Mouse (Mus musculus) cerebellum, adult 2 months (tissue): Measurements from ENCODE around the gene Fkbp5. TPM values are rescaled to one million over a fixed set of nuclear protein-coding genes. Genes with fewer than 3 reads are reported as not detected.

Source experiments
- DNase-seq, 2 experiments: peaks; one replicate each; pipeline ENCODE4 v3.0.0; 2021
- H3K27ac ChIP-seq: fragments of 200-500 bp; 2 replicates; pipeline ENCODE4 v1.5.1; 2012; ENCODE audit warnings: low read length, control low read depth, inconsistent platforms; ENCODE audit not compliant: insufficient read depth
- H3K27me3 ChIP-seq: fragments of 200-500 bp; 2 replicates; pipeline ENCODE4 v1.6.1; 2012; ENCODE audit warnings: inconsistent platforms, mild to moderate bottlenecking, low read length, moderate library complexity; ENCODE audit not compliant: control insufficient read depth, insufficient read depth
- H3K4me1 ChIP-seq: fragments of 200-500 bp; 2 replicates; pipeline ENCODE4 v1.6.1; 2011; ENCODE audit warnings: low read length; ENCODE audit not compliant: control insufficient read depth, insufficient read depth
- H3K4me3 ChIP-seq: fragments of 200-500 bp; replicated peaks from 2 replicates; pipeline ENCODE3; 2011; ENCODE audit warnings: mild to moderate bottlenecking, low read depth, low read length, control low read depth; ENCODE audit not compliant: insufficient read depth
- CTCF ChIP-seq: fragments of 200-500 bp; IDR thresholded peaks from 2 replicates; pipeline ENCODE4 v1.5.1; 2011; ENCODE audit warnings: low read depth, mild to moderate bottlenecking, control low read depth, low read length, moderate library complexity, borderline replicate concordance; ENCODE audit not compliant: insufficient read depth
- POLR2A ChIP-seq: fragments of 200-500 bp; IDR thresholded peaks from 2 replicates; pipeline ENCODE4 v1.6.1; 2011; ENCODE audit warnings: low read length, control low read depth, borderline replicate concordance; ENCODE audit not compliant: insufficient read depth
- WGBS: fragments of 180-500 bp; shearing (Covaris S2); methylation state at CpG from one replicate; pipeline ENCODE4 v1.1.7; 2018; 5-methylcytosine and 5-hydroxymethylcytosine counted together
- polyA plus RNA-seq: library from polyadenylated mRNA; depleted of rRNA; stranded (reverse); fragments of >200 nt; gene quantifications from 2 replicates; pipeline ENCODE4 v1.2.3, GENCODE M21; 2012

Fkbp5 gene
- polyA plus RNA-seq, 1 experiment, result 8.6 TPM

DNA sequence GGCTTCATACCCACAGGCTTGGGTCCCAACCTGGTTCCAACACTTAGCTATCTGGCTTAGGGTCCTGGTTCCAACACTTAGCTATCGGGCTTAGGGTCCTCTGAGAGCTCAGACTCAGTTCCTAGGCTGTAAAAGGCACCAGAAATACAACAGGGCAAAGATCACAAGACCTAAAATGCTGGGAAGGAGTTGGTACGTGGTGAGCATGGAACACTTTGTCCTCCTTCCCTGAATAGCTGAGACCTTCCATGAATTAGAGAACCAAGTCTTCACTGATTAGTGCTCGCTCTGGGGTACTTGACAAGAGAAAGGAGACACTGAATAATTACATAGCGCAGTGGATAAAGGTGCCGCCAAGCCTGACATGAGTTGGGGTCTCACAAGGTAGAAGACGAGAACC, 4.6 kb upstream of the Fkbp5 start:
- peak overlapping the region; percentile 91 for H3K4me3 ChIP-seq
- H3K27ac ChIP-seq, result peak overlapping the region; percentile 15; the same call in 1 of the 2 replicates
- no peaks in the 10 kb centered on the region for H3K27me3 ChIP-seq
- 40% methylated on average over 6 of the region's 6 CpGs for WGBS
- TF ChIP-seq POLR2A, result no peak
- TF ChIP-seq CTCF, result no peak
- DNase-seq, result no peak
- H3K4me1 ChIP-seq, result peaks cover 3% of the 10 kb centered on the region; the same call in 1 of the 2 replicates

DNA sequence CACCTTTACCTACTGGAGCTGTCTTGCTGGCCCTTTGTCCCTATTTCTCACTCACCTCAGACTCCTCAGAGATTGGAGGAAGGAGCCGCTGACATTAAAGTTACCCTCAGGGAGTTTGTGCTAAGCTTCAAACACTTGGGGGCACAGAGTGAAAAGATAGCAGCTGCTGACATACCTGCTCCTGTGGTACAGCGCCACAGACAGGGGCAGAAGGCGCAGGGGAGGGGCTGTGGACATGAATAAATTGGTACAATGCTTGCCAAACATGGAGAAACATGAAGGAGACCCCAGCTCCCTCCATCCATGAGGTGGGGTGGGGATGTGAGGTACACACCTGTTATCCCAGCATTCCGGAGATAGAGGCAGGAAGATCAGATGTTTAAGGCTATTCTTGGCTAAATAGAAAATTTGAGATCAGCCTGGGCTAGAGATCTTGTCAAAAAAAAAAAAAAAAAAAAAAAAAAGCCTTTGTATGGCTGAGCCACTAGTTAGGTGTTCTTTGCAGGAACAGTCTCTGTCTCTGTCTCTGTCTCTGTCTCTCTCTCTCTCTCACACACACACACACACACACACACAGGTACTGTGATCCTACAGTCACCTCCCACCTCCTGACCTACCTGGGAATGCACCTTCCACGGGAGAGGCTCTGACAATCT, 3.9 kb upstream of the Fkbp5 start:
- TF ChIP-seq POLR2A, result no peak
- 75% methylated on average over 5 of the region's 5 CpGs for WGBS
- Histone ChIP-seq H3K27ac (no peak overlapping the region), H3K4me1 (peaks cover 3% of the 10 kb centered on the region; the same call in 1 of the 2 replicates), H3K4me3 (no peak overlapping the region), H3K27me3 (no peaks in the 10 kb centered on the region)
- DNase-seq, result no peak

GRCm38 (mm10) chr17:28520561-28520960, 3.2 kb upstream of the Fkbp5 start:
- TF ChIP-seq POLR2A (no peak), CTCF (no peak)
- peaks cover 3% of the 10 kb centered on the region; the same call in 1 of the 2 replicates for H3K4me1 ChIP-seq
- no peak overlapping the region for H3K27ac ChIP-seq

GRCm38 (mm10) chr17:28519827-28520226, 2.5 kb upstream of the Fkbp5 start:
- TF ChIP-seq POLR2A, result no peak
- TF ChIP-seq CTCF, result peak; percentile 19; the same call in 1 of the 2 replicates
- Histone ChIP-seq H3K27me3 (no peaks in the 10 kb centered on the region), H3K4me3 (no peak overlapping the region), H3K27ac (no peak overlapping the region), H3K4me1 (peaks cover 3% of the 10 kb centered on the region; the same call in 1 of the 2 replicates)
- DNase-seq, result no peak
- 95% methylated on average over 3 of the region's 3 CpGs for WGBS

More at GRCm38 (mm10) chr17:28520561-28520960, 3.2 kb upstream of the Fkbp5 start:
- Histone ChIP-seq H3K27me3 (no peaks in the 10 kb centered on the region), H3K4me3 (no peak overlapping the region)
- DNase-seq, result no peak
- 93% methylated on average over 4 of the region's 4 CpGs for WGBS

- Histone ChIP-seq H3K4me3 (peak overlapping the region; percentile 42), H3K27me3 (no peaks in the 10 kb centered on the region), H3K27ac (no peak overlapping the region), H3K4me1 (peaks cover 3% of the 10 kb centered on the region; the same call in 1 of the 2 replicates)
- TF ChIP-seq CTCF, result no peak
- no peak for TF ChIP-seq POLR2A
- no peak for DNase-seq
- WGBS, result 42% methylated on average over 8 of the region's 8 CpGs
Observed at GRCm38 (mm10) chr17:28518615-28519071, 1.3 kb upstream of the Fkbp5 start.

GRCm38 (mm10) chr17:28517956-28518614, 758 bp upstream of the Fkbp5 start:
- 2% methylated on average over 44 of the region's 46 CpGs for whole genome bisulfite sequencing
- DNase-seq, result peak; percentile 83 to 84
- Histone ChIP-seq H3K4me3 (peak overlapping the region; percentile 61), H3K4me1 (peaks cover 3% of the 10 kb centered on the region; the same call in 1 of the 2 replicates), H3K27ac (peak overlapping the region; percentile 14; the same call in 1 of the 2 replicates), H3K27me3 (no peaks in the 10 kb centered on the region)
- TF ChIP-seq CTCF (no peak), POLR2A (no peak)

- no peak for DNase-seq
- Histone ChIP-seq H3K4me3 (no peak overlapping the region), H3K4me1 (peaks cover under 1% of the 10 kb centered on the region; the same call in 1 of the 2 replicates), H3K27me3 (no peaks in the 10 kb centered on the region), H3K27ac (no peak overlapping the region; the same call in 1 of the 2 replicates)
- TF ChIP-seq CTCF (no peak), POLR2A (no peak)
- 81% methylated on average over 4 of the region's 4 CpGs for WGBS
Observed at GRCm38 (mm10) chr17:28516881-28517280, 446 bp downstream of the Fkbp5 start.

DNA sequence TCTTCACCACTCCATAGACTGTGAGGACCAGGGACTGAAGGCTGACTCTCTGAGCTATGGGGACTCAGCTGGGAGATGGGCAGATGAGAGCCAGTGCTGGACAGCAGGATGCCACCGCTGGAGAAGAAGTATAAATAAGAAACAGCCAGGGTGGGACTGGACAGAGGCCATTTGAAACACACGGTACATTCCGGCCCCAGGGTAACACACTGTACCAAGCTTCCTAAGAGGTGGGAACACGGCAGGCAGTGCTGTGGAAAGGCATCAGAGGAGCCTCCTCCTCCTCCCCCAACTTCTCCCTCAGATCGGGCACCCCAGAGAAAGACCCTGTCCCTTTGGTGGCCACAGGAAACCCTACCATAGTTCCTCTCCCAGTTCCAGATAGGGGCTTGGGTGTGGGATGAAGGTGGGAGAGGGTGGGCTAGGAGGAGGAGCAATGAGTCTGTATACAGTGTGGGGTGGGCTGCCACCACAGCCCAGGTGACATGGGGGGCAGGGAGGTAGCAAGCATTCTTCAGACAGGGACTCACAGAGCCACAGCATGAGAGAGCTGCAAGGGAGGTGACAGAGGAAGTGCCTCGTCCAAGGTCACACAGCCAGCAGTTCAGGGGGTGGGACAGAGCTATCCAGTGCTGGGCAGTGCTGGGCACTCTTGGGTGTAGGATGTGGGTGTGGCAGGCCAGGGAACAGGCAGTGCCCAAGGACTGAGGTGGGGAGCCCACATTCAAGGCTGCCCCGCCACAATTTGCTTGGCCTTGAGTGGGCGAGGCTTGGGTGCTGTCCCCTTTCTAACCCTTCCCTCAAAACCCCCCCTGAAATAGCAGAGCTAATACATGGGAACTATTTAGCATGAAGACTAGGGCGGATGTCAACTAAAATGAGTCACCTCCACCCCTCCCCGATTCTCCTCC, 1.6 kb downstream of the Fkbp5 start:
- 71% methylated on average over 10 of the region's 10 CpGs for WGBS
- Histone ChIP-seq H3K4me1 (no peaks in the 10 kb centered on the region; the same call in 1 of the 2 replicates), H3K27me3 (no peaks in the 10 kb centered on the region), H3K4me3 (no peak overlapping the region), H3K27ac (no peak overlapping the region)
- no peak for DNase-seq
- TF ChIP-seq CTCF, result no peak
- TF ChIP-seq POLR2A, result no peak
